Mouse (Mus musculus): Measurements from ENCODE around the gene Gm4491. TPM values are rescaled to one million over a fixed set of nuclear protein-coding genes. Genes with fewer than 3 reads are reported as not detected.

Gm4491 gene
- polyA plus RNA-seq (2012; ENCODE audit: insufficient read depth, insufficient read length, missing spikeins) = not detected in 2 replicates

DNA sequence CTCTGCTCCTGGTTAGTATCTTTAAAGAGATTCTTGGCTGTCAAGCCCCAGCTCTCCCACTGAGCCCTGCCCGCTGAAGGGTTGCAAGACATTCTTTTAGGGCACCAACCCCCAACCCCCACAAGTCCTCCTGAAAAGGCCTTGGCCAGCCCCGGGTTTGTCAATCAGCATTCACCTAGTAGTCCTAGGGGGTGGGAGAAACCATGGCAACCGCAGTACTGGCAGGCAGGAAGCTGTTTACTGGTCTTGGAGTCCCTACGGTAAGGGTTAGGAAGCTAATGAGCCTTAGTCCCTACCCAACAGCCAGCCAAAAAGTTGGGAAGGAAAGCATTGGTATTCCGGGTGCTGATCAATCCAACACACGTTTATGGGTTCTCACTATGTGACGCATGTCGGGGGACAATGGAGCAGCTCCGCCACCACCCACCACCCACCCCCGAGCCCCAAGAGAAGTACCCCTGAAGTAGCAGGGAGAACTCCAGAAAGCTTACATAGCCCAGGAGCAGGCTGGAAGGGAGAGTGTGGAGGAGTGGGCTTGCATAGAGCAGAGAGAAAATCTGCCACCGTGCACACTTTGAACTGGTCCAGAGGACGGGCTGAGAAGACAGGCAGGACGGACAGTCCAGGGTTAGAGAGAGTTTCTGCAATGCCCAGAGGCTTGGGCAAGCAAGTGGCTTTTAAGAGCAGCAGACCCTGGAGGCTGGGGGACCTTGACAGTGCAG is at the start of gene Gm4491:
Gm4491 (minus strand) TSS at position 61 of the 722 bp plus-strand sequence.
- TF ChIP-seq CTCF (IDR thresholded peaks at IDR 0.05; ENCODE audit: low read depth, low read length) (no peak), POLR2A (IDR thresholded peaks at IDR 0.05; ENCODE audit: borderline replicate concordance, low read depth, low read length) (no peak)
- H3K4me1 ChIP-seq (ENCODE audit: control insufficient read depth, insufficient read depth, low read length) = no peaks in the 10 kb centered on the region
- no peak within 1 kb of the TSS for H3K27ac ChIP-seq (ENCODE audit: insufficient read depth, low read depth, low read length)
- no peak within 1 kb of the TSS for H3K4me3 ChIP-seq (ENCODE audit: insufficient read depth, low read length)

DNA sequence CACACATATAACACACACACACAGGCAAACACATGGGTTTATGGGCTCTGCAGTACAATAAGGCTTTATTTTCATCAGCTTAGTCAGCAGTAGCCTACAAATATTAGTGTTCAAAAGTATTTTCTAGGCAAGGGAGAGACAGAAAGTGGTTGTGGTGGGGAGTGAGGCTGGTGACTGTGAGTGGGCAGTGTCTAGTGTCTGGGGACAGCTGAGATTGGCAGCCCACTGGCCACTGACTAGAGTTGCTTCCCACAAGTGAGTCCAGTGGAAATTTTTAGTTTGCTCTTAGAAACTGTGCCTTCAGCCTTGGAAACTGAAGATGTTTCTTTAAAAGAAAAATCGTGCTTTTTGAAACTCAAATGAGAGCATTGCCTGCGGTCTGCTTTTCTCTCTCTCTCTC is 46.1 kb upstream of the Gm4491 start:
- TF ChIP-seq POLR2A (IDR thresholded peaks at IDR 0.05; ENCODE audit: borderline replicate concordance, low read depth, low read length) (no peak), CTCF (IDR thresholded peaks at IDR 0.05; ENCODE audit: low read depth, low read length) (no peak)
- no peaks in the 10 kb centered on the region for H3K4me1 ChIP-seq (ENCODE audit: control insufficient read depth, insufficient read depth, low read length)
- no peak overlapping the region for H3K27ac ChIP-seq (ENCODE audit: insufficient read depth, low read depth, low read length)
- H3K4me3 ChIP-seq (ENCODE audit: insufficient read depth, low read length) = no peak overlapping the region

DNA sequence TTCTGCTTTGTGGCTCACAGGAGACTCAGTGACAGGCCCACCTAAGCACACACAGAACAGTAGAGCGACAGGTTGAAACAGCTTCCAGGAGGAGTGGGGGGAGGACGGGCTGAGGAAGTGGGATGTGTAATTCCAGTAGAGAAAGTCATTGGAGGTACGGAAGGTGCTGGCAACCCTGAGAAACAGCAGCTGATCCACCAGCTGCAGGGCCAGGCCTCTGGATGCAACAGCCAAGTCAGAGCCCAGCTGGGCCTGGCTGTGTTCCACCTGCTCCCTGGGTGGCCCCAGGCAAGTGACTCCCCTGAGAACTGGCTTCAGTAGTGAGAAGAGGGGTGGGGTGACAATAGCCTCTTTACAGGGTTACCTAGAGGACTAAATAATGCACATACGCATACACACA is 45.5 kb upstream of the Gm4491 start:
- TF ChIP-seq POLR2A (IDR thresholded peaks at IDR 0.05; ENCODE audit: borderline replicate concordance, low read depth, low read length) = no peak
- TF ChIP-seq CTCF (IDR thresholded peaks at IDR 0.05; ENCODE audit: low read depth, low read length) = no peak
- Histone ChIP-seq H3K27ac (ENCODE audit: insufficient read depth, low read depth, low read length) (no peak overlapping the region), H3K4me3 (ENCODE audit: insufficient read depth, low read length) (no peak overlapping the region), H3K4me1 (ENCODE audit: control insufficient read depth, insufficient read depth, low read length) (no peaks in the 10 kb centered on the region)

DNA sequence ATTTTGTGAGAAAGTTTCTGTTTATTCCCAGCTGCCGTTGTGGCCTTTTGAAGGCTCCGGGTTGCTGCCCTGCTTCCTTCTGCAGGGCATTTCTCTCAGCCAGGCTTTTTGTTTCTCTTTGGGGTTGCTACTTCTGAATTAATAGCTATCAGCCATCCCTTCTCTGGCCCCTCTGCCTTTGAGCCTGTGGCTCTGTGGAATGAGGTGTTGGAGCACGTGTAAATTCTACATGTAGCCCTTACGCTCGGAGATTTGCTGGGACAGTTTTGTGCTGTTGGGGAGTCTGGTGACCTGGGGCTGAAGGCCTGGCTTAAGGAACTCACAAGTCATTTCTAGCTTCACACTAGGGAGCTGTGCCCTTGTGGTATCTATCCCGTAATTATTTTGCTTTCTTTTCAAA is 39.2 kb upstream of the Gm4491 start:
- Histone ChIP-seq H3K4me3 (ENCODE audit: insufficient read depth, low read length) (no peak overlapping the region), H3K4me1 (ENCODE audit: control insufficient read depth, insufficient read depth, low read length) (no peaks in the 10 kb centered on the region), H3K27ac (ENCODE audit: insufficient read depth, low read depth, low read length) (no peak overlapping the region)
- TF ChIP-seq CTCF (IDR thresholded peaks at IDR 0.05; ENCODE audit: low read depth, low read length) = no peak
- no peak for TF ChIP-seq POLR2A (IDR thresholded peaks at IDR 0.05; ENCODE audit: borderline replicate concordance, low read depth, low read length)

DNA sequence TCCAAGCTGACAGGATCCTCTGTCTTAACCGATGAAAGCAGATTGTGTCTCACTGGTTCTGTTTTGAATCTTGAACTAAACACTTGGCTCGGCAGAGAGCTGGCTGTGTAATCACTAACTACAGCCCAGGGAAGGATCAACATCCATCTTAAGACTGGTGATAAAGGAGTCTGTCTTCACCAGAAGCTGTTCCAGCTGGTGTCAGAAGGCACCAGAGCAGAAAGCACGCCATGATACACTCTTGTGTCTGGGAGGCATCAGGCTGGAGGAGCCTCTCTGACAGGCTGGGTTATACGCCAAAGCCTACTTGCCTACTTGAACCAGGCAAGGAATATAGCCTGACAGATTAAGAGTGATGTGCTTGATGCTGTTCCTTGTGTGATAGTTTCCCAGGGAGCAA is 30.1 kb upstream of the Gm4491 start:
- TF ChIP-seq CTCF (IDR thresholded peaks at IDR 0.05; ENCODE audit: low read depth, low read length) = no peak
- TF ChIP-seq POLR2A (IDR thresholded peaks at IDR 0.05; ENCODE audit: borderline replicate concordance, low read depth, low read length) = no peak
- Histone ChIP-seq H3K27ac (ENCODE audit: insufficient read depth, low read depth, low read length) (no peak overlapping the region), H3K4me3 (ENCODE audit: insufficient read depth, low read length) (no peak overlapping the region), H3K4me1 (ENCODE audit: control insufficient read depth, insufficient read depth, low read length) (no peaks in the 10 kb centered on the region)

DNA sequence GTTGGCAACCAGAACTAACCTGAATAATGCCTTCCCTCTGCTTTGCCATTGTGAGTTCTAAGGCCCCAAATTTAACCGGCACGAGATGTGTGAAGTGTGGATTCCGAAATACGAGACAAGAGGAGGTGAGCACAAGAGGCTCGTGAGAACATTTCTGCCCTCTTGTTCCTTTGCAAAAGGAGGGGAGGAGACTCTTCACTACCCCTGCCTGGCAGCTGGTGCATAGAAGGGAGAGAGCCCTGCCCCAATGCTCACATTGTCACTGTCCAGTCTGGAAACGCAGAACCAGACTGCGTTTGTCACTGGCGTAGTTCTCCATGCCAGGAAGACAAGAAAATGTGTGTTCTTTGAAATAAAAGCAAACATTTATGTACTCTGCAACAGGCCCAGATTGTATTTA is 19.6 kb upstream of the Gm4491 start:
- no peak for TF ChIP-seq CTCF (IDR thresholded peaks at IDR 0.05; ENCODE audit: low read depth, low read length)
- no peak for TF ChIP-seq POLR2A (IDR thresholded peaks at IDR 0.05; ENCODE audit: borderline replicate concordance, low read depth, low read length)
- no peaks in the 10 kb centered on the region for H3K4me1 ChIP-seq (ENCODE audit: control insufficient read depth, insufficient read depth, low read length)
- H3K27ac ChIP-seq (ENCODE audit: insufficient read depth, low read depth, low read length) = no peak overlapping the region
- H3K4me3 ChIP-seq (ENCODE audit: insufficient read depth, low read length) = no peak overlapping the region

DNA sequence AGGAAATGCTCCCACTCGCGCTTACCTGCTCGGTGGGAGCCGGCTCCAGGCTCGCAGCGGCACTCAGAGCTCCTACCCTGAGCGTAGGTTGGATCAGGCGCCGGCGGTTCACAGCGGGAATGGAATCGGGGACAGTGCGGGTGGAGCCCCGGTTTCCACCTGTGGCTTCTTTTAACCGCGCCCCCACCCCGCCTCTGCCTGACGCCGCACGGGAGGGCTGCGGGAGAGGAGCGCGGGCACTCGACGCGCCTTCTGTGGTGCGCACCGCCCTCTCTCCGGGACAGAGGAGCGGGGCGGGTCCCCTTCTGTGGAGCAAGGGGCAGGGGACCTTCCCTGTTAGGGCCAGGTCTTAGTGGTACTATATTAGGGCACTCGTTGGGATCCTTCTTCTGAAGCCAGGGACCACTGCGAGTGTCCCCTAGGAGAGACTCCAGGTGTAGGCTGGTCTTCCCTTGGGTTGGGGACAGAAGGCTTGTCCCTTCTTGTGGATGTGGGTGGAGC is 17.5 kb upstream of the Gm4491 start, which contains the start of gene Gjb6:
Gjb6 (minus strand) TSS at position 451 of the 501 bp plus-strand sequence.
- H3K4me3 ChIP-seq (ENCODE audit: insufficient read depth, low read length) = no peak within 1 kb of the TSS
- no peak within 1 kb of the TSS for H3K27ac ChIP-seq (ENCODE audit: insufficient read depth, low read depth, low read length)
- TF ChIP-seq CTCF (IDR thresholded peaks at IDR 0.05; ENCODE audit: low read depth, low read length) (no peak), POLR2A (IDR thresholded peaks at IDR 0.05; ENCODE audit: borderline replicate concordance, low read depth, low read length) (no peak)
- no peaks in the 10 kb centered on the region for H3K4me1 ChIP-seq (ENCODE audit: control insufficient read depth, insufficient read depth, low read length)

DNA sequence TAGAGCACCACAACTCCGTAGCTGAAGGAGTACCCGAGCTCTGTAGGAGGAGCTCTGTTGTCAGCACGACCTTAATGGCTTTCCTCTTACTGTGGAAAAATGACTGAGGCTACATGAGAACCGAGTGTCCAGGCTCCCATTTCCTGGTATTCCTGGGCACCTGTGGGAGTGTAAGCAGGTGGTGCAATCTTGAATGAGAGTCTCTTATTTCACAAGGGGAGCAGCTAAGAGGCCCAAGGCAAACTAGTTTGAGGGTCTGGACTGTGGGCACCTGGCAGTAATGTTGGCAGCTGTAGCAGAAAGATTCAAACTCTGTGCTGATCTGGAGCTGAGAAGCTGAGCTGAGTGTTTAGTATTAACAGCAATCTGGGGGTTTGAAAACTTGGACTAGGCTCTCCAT is 11.7 kb upstream of the Gm4491 start:
- H3K4me1 ChIP-seq (ENCODE audit: control insufficient read depth, insufficient read depth, low read length) = no peaks in the 10 kb centered on the region
- no peak overlapping the region for H3K4me3 ChIP-seq (ENCODE audit: insufficient read depth, low read length)
- no peak overlapping the region for H3K27ac ChIP-seq (ENCODE audit: insufficient read depth, low read depth, low read length)
- TF ChIP-seq POLR2A (IDR thresholded peaks at IDR 0.05; ENCODE audit: borderline replicate concordance, low read depth, low read length) = no peak

DNA sequence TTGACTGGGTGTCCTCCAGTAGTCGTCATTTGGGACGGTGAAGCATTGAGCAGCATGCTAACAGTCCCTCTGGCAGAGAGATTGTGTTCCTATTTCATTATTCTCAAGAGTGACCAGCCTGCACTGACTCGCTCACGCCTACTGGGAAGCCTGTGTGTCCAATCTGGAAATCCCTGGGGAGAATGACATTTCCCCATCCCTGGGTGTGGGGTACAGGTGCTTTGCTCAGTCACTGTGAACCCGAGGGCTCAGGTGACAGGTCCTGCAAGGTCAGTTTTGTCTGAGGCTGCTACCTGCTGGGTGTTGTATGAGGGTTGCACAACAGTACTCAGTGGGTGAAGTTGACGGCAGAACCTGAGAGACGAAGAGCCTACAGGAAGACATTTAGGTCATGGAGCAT is 6.6 kb upstream of the Gm4491 start:
- Histone ChIP-seq H3K27ac (ENCODE audit: insufficient read depth, low read depth, low read length) (no peak overlapping the region), H3K4me3 (ENCODE audit: insufficient read depth, low read length) (no peak overlapping the region), H3K4me1 (ENCODE audit: control insufficient read depth, insufficient read depth, low read length) (no peaks in the 10 kb centered on the region)
- TF ChIP-seq POLR2A (IDR thresholded peaks at IDR 0.05; ENCODE audit: borderline replicate concordance, low read depth, low read length) = no peak
- no peak for TF ChIP-seq CTCF (IDR thresholded peaks at IDR 0.05; ENCODE audit: low read depth, low read length)

DNA sequence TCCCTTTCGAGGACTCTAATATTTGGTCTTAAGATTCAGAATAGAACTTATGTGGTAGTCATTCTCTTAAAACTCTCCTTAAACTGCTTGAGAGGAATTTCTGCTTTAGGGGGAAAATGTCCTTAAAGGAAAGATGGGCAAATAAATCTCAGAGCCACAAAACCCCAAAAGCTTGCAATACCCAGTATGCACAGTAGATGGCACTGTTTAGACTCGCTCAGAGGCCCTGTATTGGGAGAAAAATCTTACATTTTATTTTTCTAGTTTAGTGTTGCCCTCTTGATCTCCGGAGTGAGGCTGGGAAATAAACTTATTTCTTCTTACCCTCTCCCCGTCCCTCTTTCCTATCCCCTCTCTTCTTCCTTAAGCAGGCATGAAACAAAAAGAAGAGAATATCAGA is 6.5 kb downstream of the Gm4491 start:
- no peak overlapping the region for H3K27ac ChIP-seq (ENCODE audit: insufficient read depth, low read depth, low read length)
- TF ChIP-seq POLR2A (IDR thresholded peaks at IDR 0.05; ENCODE audit: borderline replicate concordance, low read depth, low read length) (no peak), CTCF (IDR thresholded peaks at IDR 0.05; ENCODE audit: low read depth, low read length) (no peak)
- H3K4me1 ChIP-seq (ENCODE audit: control insufficient read depth, insufficient read depth, low read length) = no peaks in the 10 kb centered on the region
- no peak overlapping the region for H3K4me3 ChIP-seq (ENCODE audit: insufficient read depth, low read length)

Measured in bone marrow macrophage, adult 2 months (primary cell).